Mouse (Mus musculus) mouse trophoblast stem cell (cell line): ENCODE data around the gene Bcl7c.

Experiments used
- in situ Hi-C, 2 experiments: fragments of 300-500 bp; cut with MseI, MboI; formaldehyde crosslinking; loops; 2 replicates in 1 of 2; 3 replicates in 1 of 2; pipeline ENCODE4 v1.15.1; 2025

Bcl7c gene

DNA sequence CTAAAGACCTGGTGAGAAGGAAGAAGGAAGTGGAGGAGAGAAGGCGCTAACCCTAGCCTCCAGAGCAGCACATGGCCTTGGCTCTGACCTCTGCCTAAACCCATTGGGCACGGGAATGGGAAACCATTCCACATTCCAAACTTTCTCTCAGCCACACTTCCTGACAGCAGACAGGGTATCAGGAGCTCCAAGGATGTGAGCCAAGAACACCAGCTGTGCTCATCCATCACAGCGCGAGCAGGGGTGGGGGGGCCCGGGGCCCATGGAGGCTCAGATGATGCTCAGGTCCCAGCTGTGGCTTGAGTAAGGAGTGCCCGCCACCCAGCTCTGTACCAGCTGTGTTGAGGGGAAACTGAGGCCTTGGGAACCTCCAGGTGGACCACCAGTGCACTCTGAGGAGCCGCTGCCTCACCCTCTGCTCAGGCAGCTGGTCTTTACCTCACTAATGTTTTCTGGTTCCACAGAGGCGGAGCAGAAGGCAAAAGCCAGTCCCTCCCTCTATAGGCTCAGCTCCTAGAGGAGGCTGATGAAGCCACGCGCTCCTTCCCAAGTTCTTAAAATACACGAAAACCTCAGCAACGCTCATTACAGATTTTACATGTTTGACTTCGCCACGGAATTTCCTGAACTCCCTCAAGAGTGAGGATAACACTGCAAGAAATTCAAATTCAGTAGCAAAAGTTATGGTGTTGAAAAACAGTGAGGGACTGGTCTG lies 23.3 kb downstream of the Bcl7c start:
- in situ Hi-C loops = no loop called here

DNA sequence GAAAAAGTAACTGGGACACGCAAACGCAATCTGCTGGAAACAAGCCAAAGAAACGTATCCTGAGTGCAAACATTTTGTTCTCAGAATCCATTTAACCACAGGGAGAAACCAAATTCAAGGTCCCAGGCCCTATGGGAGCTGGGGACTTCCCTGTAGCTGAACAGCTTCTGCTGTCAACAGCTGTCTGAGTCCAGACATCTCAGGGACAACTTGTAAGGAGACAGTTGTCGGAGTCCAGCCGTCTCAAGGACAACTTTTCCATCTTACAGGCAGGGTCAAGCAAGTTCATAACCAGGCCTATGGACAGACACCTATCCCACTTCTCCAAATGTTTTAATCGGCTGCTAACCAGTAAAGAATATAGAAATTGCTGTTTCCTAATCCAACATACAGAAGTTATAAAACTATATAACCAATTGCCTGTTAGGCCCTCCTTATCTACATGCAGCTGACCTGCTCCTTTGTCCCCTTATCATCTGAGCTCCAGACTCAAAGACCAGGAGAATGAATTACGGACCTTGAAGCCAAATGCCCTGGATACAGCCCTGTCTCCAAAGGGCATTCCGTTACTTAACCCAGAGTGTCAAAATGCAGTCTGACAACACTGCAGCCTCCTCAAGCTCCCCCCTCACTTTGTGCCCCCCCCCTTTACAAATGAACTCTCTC lies 26.7 kb downstream of the Bcl7c start:
- in situ Hi-C loops = no loop called here

DNA sequence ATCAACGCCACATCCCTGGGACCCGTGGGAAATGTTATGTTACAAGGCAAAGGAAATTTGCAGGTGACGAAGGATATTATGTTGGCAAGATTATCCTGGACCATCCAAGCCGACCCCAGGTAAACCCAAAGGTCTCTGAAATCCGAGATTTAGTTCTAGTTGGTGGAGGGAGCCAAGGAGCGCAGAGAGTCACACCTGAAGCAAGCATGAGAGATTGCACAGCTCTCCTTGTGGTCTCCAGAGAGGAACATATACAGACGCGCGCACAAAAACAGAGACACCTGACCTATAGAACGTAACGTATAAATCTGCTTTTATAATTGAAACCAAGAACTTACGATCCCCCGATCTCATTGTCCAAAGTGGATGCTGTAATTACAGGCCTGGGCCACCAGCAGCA lies 28.2 kb downstream of the Bcl7c start:
- in situ Hi-C loops = no loop called here

DNA sequence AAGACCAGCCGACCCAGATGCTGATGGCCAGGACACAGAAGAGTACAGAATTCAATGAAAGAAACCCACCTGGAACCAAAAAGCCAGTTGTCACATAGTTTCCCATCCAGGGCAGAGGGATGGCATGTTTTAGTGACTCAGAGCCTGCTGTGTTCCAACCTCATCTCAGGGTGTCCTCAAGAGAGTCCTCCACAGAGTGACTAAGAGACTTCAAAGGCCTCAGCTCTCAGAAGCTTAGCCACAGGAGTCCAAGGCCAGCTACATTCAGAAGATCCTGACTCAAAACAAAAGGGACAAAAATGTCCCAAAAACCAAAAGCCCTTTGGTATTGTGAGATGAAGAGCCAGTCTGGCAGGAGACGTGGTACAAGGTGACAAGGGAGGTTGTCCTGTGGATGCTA lies 29.9 kb downstream of the Bcl7c start:
- in situ Hi-C loops = no loop called here

DNA sequence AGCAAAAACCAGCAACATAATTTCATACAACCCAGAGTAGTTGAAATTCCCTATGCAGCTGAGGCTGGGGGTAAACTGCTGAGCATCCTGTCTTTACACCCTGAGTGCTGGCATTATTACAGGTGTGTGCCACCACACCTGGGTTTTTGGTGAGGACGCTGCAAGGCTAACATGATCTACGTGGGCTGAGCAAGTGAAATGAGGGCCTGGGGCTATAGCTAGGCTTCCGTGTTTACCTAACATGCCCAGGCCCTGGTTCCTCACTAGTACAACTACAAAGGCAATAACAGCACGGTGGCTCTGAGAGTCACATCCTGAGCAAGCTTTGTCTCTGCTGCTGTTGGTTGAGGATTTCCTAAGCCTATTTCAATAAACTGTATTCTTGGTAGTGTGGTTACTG lies 31.1 kb downstream of the Bcl7c start:
- in situ Hi-C loops = no loop called here

DNA sequence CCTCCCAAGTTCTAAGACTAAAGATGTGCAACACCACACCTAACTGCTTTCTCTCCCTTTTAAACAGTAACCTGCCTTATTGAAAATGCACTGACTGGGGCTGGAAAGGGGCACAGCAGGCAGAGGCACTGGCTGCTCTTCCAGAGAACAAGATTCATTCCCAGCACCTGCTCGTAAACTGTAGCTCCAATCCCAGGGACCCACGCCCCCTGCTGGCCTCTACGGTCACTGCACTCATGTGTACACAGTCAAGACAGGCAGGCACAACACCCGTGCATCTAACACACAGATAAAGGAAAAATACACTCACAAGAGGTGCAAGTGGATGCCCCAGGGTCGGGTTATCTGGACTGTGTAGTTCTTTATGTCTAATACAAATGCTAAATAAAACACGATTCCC lies 31.7 kb downstream of the Bcl7c start:
- in situ Hi-C loops = no loop called here

DNA sequence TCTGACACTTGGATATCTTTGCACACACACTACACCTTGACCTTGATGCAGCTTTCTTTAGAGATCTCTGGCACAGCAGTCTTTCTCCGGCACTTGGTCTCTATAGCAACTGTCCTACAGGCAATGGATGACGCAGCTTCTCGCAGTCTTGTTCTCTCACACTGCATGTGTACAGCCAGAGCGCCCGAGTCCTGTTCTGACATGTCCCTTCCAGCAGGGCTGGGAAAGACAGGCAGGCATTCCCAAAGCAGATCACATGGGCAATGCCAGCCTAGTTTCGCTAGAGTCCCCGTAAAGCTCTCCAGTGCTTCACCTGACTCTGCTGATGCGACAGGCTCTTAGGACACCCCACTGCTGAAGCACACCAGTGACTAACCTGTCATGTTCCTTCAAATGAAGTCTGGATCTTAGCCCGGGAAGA lies 33.3 kb downstream of the Bcl7c start:
- in situ Hi-C loops = no loop called here

DNA sequence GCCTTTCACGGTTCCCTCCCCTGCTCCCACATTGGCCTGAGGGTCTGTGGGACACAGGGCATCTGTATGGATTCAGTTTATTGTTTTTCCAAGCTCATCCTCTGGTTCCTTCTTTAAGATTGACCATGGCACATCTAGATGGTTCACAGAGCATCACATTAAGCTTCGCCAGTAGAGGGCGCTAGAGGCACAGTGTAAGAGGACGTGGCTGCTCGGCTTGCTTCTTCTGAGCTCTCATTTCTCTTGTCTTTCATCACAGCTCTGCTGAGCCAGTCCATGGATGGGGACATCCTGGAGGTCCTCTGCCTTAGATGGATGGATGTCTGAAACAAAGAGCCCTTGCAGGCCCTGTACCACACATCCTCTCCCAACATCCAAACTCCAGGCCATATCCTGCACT lies 33.8 kb downstream of the Bcl7c start:
- in situ Hi-C loops = no loop called here

DNA sequence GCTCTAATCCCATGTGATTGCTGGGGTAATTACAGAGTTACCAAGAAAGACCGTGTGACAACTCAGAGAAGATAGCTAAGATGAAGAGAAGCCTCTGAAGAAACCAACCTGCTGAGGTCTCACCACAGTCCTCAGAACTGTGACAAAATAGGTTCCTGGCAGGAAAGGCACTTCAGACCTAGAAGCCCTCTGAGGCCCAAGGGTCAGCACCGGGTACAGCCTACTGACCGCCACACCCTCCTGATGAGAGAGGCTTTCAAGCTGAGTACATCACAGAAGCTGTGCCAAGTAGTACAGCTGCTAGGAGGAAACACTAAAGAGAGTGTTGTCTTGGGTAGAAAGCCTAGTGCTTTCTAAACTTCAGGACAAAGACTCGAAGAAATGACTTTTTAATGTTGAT lies 36.0 kb downstream of the Bcl7c start:
- in situ Hi-C loops = no loop called here

DNA sequence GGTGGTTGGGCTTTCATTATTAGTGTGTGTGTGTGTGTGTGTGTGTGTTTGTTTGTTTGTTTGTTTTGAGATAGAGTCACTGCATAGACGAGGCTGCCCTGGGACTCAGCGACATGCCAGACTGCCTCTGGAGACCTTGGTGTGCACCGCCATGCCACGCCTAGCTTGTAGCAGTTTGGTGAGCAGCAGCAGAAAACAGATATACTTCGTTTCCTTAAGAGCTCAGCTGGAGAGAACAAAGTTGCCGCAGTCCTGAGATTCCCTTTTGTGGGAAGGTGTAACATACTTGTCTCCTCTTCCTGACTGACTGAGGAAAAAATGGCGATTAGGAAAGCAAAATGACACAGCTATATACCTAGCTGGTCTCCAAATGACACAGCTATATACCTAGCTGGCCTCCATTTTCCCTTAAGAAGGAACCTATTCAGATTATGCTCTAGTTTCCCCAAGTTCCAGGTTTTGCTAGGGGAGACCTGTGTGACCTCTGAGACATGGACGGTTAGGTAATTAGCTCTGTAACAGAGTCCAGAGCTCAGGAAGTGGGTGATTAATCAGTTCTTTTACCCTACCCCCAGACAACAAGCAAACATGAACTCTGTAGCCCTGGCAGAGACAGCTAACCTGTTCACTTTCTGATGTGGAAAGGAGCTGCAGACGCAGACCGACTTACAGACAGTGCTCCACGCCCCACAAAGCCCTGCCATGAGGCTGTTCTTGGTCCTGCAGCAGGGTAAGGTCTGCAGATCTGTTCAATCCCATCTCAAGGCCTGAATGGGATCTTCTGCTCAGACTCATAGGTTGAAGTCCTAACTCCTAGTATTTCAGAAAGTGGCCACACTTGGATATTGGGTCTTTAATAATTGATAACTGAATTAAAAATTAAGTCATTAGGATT lies 36.6 kb downstream of the Bcl7c start:
- in situ Hi-C loops = no loop called here

DNA sequence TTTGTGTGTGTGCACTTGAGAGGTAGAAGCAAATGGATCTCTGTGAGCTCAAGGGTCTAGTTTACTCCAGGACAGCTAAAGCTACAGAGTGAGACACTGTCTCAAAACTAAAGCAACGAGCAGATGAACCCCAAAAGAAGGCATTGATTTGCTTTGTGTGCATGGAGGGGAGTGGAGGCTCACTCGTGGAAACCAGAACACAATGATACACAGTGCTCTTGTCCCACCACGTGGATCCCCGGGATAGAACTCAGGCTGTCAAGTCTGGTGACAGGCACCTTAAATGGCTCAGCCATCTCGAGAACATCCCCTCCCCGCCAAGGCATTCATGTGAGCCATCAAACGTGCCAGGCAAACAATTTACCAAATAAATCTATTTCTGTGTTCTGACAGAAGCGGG lies 41.6 kb downstream of the Bcl7c start:
- in situ Hi-C loops = no loop called here

DNA sequence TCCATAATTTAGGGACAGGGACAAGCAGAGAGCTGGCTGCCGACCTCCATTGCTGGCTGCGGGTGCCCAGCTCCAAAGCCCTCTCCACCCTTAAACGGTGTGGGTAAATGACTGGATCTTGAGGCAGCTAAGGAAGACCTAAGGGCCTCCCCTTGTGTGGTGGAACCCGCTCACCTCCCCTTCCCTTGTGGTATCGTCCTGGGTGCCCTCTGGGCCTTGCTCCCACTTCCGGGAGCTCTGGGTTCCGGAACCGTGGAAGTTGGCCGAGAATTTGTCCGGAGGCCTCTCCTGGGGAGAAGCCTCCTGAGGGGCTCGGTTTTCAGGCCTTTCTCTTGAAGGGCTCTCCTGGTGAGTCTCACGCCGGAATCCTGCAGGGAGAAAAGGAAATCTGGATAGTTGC lies 42.1 kb downstream of the Bcl7c start:
- in situ Hi-C loops = no loop called here

DNA sequence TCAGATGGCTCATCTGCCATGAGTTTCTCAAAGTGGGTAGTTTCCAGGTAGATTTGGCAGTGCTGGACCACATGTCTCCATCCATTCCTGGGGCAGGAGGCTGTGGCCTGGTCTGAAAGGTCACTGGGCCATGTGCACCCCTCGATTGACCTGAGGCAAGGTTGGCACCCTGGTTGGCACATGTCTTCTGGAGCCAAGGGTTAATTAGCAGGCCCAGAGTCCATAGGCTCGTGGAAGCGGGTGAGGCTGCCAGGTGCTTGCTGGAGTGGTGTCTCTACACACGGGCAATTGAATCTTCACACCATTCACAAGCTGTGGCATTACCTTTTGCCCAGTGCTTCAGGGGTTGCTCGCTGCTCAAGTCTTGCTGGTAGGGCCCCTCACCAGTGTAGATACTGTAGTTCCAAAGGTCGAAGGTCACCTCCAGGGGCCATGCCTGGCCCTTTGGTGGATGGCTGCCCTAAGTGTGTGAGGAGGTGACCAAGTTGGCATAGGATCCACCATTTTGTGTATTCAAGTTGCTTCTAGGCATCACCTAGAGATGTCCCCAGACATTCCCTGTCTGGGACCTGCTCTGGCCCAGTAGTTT lies 42.6 kb downstream of the Bcl7c start:
- in situ Hi-C loops = no loop called here

DNA sequence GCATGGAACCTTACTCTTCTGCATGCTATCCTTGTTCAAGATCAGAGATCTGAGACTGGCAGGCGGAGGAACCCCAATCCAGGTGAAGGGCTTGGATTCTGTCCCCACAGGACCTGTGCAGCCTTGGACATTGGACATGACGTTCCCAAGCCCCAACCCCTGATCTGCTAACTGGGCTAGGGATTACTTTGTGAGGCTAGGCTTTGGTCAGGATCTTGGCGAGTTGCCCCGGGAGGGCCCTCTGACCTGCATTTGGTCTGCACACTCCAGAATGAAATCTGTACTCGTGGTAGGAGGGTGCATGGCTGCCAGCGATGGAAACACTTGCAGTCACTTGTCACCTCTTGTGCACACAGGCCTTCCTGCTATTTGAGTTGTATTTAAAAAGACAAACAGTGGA lies 45.8 kb downstream of the Bcl7c start:
- in situ Hi-C loops = no loop called here

DNA sequence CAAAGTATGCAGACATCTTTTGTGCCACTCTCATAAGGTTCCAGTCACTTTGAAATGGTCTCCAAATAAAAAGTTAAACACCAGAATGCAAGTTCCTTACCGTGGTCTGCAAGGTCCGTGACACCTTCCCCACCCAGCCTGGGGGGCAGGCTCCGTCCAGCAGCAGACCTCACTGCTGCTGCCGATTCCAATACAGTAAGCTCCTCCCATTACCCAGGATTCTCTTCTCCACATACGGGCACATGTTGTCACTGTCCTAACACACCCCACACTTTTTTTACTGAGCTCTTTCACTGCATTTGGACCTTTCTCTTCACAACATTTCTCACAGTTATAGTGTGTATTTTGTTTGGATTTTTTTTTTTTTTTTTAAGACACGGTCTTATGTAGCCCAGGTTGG lies 46.9 kb downstream of the Bcl7c start:
- in situ Hi-C loops = no loop called here

DNA sequence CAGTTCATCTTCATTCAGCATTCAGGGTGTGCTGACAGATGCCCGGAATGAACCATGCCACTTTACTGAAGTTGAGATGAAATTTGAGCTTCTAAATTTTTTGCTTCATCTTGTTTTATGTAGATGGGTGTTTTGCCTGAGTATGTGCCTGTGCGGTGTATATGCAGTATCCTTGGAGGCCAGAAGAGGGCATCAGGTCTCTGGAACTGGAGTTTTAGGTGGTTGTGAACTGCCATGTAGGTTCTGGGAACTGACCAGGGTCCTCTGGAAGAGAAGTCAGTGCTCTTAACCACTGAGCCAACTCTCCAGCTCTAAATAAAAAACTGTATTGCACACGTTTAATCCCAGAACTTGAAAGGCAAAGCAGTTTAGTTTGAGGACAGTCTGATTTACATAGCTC lies 47.9 kb downstream of the Bcl7c start:
- in situ Hi-C loops = no loop called here

DNA sequence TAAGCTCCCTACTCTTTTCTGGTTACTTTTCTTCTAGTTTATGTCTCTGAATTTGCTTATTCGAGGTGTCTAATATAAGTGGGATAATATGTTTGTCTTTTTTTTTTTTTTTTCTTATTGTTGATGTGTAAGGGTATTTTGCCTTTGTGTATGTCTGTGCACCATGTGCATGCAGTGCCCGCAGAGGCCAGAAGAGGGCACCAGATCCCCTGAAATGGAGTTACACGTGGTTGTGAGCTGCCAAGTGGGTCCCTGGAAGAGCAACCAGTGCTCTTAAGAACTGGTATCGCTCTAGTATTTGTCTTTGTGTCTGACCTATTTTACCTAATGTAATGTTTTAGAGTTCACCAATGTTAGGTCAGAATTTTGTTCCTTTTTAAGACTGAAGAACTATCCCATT lies 51.8 kb downstream of the Bcl7c start:
- in situ Hi-C loops = no loop called here

DNA sequence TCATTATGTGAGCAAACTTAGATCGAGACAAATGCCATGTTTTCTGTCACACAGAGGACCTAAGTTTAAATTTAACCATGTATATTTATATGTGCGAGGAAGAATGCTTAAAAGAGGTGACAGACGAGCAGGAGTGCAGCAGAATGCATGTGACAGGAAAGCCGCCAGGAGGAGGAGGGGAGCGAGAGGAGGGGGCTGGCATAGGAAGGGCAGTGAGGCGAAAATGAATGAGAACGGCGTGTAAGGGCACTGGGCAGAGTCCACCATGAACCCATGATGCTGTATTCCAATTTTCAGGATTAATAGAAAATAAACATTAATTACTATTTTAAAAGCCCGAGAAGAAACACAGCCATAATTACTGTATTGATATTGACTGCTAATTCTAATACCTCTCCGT lies 54.4 kb downstream of the Bcl7c start:
- in situ Hi-C loops = no loop called here

DNA sequence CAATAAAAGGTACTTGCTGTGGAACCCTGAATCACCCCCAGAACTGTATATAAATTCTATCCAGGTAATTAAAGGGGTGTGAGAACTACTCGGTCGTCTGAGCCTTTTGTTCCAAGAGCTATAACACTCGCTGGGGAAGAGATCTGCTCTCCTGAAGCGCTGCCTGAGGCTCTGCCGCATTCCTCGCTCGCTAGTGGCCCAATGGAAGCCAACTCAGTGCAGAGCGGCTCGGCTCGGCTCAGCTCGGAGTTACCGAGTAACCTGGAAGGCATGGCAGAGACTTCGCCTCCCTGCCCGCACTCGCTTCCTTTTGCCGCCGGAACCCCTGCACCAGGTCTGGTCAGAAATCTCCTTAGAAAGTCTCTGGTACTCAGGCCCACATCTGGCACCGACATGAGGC lies 56.7 kb downstream of the Bcl7c start:
- in situ Hi-C loops = no loop called here

DNA sequence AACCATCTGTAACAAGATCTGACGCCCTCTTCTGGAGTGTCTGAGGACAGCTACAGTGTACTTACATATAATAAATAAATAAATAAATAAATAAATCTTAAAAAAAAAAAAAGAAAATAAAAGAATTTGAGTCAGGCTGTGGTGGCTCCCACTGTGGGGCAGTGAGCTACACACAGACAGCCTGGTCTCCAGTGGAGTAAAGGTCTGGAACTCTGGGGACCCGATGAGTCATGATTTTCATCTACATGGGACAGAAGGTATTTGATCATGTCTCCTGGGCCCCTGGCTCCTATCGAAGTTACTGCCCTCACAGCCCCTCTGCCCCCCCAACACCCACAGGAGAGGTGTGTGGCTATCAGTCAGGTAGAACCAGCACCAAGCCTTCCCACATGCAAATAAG lies 57.1 kb downstream of the Bcl7c start:
- in situ Hi-C loops = no loop called here

DNA sequence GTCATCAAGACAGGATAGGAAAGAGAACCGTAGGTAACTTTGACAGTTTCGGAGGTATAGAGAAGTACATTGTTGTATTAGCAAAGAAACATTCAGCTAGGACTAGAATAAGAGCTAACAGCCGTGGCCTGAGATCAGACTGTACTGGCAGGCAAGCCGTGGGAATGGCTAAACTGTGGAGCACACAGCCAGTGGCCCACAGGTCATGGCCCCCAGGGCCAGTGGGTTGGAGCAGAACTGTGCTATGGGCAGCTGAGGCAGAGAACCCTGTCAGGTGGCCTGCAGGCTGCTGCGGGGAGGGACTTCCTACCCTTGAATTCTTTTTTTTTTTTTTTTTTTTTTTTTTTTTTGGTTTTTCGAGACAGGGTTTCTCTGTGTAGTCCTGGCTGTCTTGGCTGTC lies 59.5 kb downstream of the Bcl7c start:
- in situ Hi-C loops = no loop called here

DNA sequence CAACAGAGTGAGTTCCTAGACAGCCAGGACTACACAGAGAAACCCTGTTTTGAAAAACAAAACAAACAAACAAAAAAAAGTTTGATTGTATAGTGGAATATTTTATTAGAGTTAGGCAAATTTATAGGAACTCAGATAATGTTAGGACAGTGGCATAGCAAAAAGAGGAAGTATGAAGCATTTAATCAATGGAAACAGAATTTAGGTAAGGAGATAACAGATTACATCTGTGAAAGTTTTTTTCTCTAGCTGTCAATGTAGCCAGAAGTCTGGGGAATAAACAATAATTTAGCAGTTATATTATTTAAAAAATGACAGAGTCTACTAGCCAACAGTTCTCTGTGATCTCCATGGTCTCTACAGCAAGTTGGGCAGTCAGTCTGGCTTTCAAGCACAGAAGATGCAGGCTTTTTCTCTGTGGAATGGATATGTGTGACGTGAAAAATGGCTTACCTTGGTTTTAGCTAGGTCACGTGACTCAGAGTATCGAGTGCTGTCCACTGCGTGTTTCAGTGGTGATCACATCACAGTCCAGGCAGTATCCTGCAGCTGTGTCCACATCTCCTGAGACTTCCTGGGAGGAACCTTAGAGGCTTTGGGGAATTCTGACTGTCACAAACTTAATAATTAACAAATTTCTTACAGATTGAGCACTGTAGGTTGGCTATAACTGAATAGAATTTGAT lies 60.1 kb downstream of the Bcl7c start:
- in situ Hi-C loops = no loop called here
